Mouse (Mus musculus): Measurements from ENCODE around the gene Pdxp. TPM values are rescaled to one million over a fixed set of nuclear protein-coding genes. Genes with fewer than 3 reads are reported as not detected.

The Pdxp gene
- polyA plus RNA-seq, 1 experiment from 2014 or later: 126 TPM

DNA sequence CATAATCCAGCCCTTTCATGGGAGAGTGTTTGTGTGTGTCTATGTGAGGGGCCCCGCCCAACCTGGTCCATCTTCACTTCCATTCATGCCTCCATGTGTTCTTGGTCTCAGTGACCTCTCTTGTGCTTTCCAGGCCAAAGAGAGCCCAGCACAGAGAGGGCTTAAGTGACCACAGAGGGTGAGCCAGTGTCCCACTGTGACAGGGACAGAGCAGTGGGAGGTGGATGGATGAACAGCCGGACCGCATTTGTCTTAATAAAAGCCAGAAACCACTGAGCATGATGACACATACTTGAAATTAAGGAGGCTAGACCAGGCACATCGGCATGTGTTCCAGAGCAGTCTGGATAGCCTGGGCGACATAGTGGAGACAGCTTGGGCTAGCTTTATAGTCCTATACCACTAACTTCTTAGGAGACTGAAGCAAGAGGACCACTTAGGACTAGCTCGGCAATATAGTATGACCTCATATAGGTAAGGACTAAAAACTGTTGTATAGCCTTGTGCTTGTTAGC lies 16.5 kb downstream of the Pdxp start:
- H3K4me1 ChIP-seq (ENCODE audit: control insufficient read depth, insufficient read depth, low read length): peaks cover 11% of the 10 kb centered on the region
- H3K36me3 ChIP-seq (ENCODE audit: control insufficient read depth, insufficient read depth, low read length): no peaks in the 10 kb centered on the region
- WGBS: 93% methylated on average over 6 of the region's 6 CpGs
- H3K9ac ChIP-seq (ENCODE audit: low read depth, low read length): no peak overlapping the region
- no peak overlapping the region for H3K4me3 ChIP-seq (ENCODE audit: low read depth, low read length)
- peaks cover 5% of the 10 kb centered on the region for H3K27me3 ChIP-seq (ENCODE audit: control insufficient read depth, insufficient read depth, low read depth, low read length)
- no peak overlapping the region for H3K4me2 ChIP-seq (ENCODE audit: low read length)
- no peaks in the 10 kb centered on the region for H3K9me3 ChIP-seq (replicated peaks; ENCODE audit: control insufficient read depth, low read length, poor library complexity, severe bottlenecking)
- no peak overlapping the region for H3K27ac ChIP-seq (ENCODE audit: low read length)
- no peak for ATAC-seq

DNA sequence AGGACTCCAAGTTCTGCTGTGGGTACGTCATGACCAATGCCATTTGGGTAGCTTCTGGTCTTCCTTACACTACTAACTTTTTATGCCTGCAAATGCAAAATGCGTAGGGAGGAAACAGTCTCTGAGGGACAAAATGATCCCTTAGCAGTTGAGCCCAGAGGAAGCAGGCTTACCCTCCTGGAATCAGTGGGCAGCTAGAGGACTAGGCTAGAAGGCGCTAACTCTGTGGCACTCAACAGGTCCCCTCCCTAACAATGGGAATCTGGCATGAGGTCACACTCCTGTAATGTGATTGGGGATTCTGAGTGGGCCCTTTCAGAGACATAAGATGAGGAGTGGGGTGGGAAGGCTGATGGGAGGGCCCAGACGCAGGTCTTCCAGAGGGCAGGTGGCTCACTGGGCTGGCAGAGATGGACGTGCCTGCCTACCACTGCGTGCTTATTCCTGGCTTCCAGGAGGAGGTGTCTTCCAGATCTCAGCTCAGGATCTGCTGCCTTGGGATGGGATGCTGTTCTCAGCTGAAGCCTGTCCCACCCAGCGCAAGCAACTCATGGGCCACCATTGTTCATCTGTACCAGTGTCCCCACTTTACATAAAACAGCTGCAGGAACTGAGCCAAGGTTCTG lies 17.2 kb downstream of the Pdxp start:
- no peaks in the 10 kb centered on the region for H3K9me3 ChIP-seq (replicated peaks; ENCODE audit: control insufficient read depth, low read length, poor library complexity, severe bottlenecking)
- WGBS: 94% methylated on average over 7 of the region's 7 CpGs

DNA sequence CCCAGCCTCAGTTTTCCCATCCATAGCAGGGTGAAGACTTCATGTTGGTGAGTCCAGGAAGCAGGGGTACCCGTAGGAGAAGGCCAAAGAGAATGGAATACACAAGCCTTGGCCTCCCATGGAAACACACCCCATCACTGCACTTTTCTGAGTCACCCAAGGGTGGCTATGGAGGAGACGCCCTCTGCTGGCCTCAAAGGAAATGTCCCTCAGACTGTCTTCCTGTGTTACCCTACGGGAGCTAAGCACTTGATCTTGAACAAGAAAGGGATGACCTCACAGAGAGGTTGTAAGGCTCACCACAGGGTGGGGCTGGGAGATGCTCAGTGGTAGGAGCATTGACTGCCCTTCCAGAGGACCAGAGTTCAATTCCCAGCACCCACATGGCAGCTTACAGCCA lies 17.9 kb downstream of the Pdxp start:
- Histone ChIP-seq H3K4me2 (ENCODE audit: low read length) (no peak overlapping the region), H3K9ac (ENCODE audit: low read depth, low read length) (no peak overlapping the region), H3K9me3 (replicated peaks; ENCODE audit: control insufficient read depth, low read length, poor library complexity, severe bottlenecking) (no peaks in the 10 kb centered on the region), H3K27ac (ENCODE audit: low read length) (no peak overlapping the region), H3K4me3 (ENCODE audit: low read depth, low read length) (no peak overlapping the region), H3K36me3 (ENCODE audit: control insufficient read depth, insufficient read depth, low read length) (no peaks in the 10 kb centered on the region), H3K4me1 (ENCODE audit: control insufficient read depth, insufficient read depth, low read length) (peaks cover 12% of the 10 kb centered on the region), H3K27me3 (ENCODE audit: control insufficient read depth, insufficient read depth, low read depth, low read length) (peaks cover 5% of the 10 kb centered on the region)
- WGBS: 20% methylated on average over 3 of the region's 3 CpGs
- no peak for ATAC-seq

More for the DNA sequence above, 17.2 kb downstream of the Pdxp start:
- Histone ChIP-seq H3K4me2 (ENCODE audit: low read length) (no peak overlapping the region), H3K9ac (ENCODE audit: low read depth, low read length) (no peak overlapping the region), H3K36me3 (ENCODE audit: control insufficient read depth, insufficient read depth, low read length) (no peaks in the 10 kb centered on the region), H3K27ac (ENCODE audit: low read length) (no peak overlapping the region), H3K4me1 (ENCODE audit: control insufficient read depth, insufficient read depth, low read length) (peaks cover 15% of the 10 kb centered on the region), H3K27me3 (ENCODE audit: control insufficient read depth, insufficient read depth, low read depth, low read length) (peaks cover 5% of the 10 kb centered on the region), H3K4me3 (ENCODE audit: low read depth, low read length) (no peak overlapping the region)
- no peak for ATAC-seq

DNA sequence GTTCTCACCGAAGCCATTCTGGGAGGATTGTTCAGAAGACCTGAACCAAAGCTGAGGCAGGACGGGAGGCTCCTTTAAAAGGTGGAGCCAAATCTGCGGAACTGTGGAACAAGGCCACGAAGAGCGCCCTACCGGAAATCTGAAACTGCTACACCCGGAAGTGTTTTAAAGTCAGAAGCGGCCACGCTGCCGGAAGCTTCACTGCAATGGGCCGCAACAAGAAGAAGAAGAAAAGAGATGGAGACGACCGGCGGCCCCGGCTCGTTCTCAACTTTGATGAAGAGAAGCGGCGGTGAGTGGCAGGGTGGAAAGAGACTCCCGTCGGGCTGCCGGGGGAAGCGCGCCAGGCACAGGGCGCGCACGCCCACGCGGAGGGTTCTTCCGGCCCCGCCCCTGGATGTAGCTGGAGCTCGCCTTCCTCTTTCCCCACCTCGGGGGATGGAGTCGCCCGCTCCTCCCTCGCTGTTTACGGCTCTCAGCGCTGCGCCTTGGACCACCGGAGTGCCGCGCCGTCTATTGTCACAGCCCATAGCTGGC lies 21.1 kb downstream of the Pdxp start, which contains the start of gene Nol12:
Gene Nol12, plus strand, starts transcription at position 150 of the 537 bp plus-strand sequence.
- peak within 1 kb of the TSS; percentile 75 for H3K27ac ChIP-seq (ENCODE audit: low read length)
- peak within 1 kb of the TSS; percentile 62 for H3K9ac ChIP-seq (ENCODE audit: low read depth, low read length)
- no peaks in the 10 kb centered on the region for H3K27me3 ChIP-seq (ENCODE audit: control insufficient read depth, insufficient read depth, low read depth, low read length)
- under 1% methylated on average over 41 of the region's 42 CpGs for WGBS
- peak within 1 kb of the TSS; percentile 56 for H3K4me3 ChIP-seq (ENCODE audit: low read depth, low read length)
- H3K4me2 ChIP-seq (ENCODE audit: low read length): peak within 1 kb of the TSS; percentile 63
- H3K4me1 ChIP-seq (ENCODE audit: control insufficient read depth, insufficient read depth, low read length): peaks cover 8% of the 10 kb centered on the region
- peaks cover 10% of the 10 kb centered on the region for H3K36me3 ChIP-seq (ENCODE audit: control insufficient read depth, insufficient read depth, low read length)
- ATAC-seq: peak; percentile 91
- H3K9me3 ChIP-seq (replicated peaks; ENCODE audit: control insufficient read depth, low read length, poor library complexity, severe bottlenecking): no peaks in the 10 kb centered on the region

DNA sequence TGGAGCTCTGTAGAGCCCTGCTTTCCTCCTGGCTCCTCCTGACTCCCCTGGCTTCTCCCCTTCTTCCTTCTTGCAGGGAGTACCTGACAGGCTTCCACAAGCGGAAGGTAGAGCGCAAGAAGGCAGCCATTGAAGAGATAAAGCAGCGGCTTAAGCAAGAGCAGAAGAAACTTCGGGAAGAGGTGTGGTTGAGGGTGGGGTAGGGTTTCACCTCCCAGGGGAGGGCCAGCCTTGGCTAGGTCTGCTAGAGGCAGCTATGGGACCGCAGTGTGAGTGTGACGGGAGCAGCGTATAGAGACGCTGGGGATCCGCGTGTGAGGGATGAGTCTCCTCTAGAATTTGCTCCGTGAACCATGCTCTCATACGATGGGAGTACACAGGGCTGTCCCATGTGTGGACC lies 22.7 kb downstream of the Pdxp start:
- no peak overlapping the region for H3K4me3 ChIP-seq (ENCODE audit: low read depth, low read length)
- 95% methylated on average over 12 of the region's 12 CpGs for WGBS
- H3K9me3 ChIP-seq (replicated peaks; ENCODE audit: control insufficient read depth, low read length, poor library complexity, severe bottlenecking): no peaks in the 10 kb centered on the region
- H3K27me3 ChIP-seq (ENCODE audit: control insufficient read depth, insufficient read depth, low read depth, low read length): no peaks in the 10 kb centered on the region
- no peak overlapping the region for H3K27ac ChIP-seq (ENCODE audit: low read length)
- peaks cover 24% of the 10 kb centered on the region for H3K36me3 ChIP-seq (ENCODE audit: control insufficient read depth, insufficient read depth, low read length)
- ATAC-seq: no peak
- H3K4me1 ChIP-seq (ENCODE audit: control insufficient read depth, insufficient read depth, low read length): peaks cover 8% of the 10 kb centered on the region
- H3K9ac ChIP-seq (ENCODE audit: low read depth, low read length): no peak overlapping the region
- H3K4me2 ChIP-seq (ENCODE audit: low read length): no peak overlapping the region

DNA sequence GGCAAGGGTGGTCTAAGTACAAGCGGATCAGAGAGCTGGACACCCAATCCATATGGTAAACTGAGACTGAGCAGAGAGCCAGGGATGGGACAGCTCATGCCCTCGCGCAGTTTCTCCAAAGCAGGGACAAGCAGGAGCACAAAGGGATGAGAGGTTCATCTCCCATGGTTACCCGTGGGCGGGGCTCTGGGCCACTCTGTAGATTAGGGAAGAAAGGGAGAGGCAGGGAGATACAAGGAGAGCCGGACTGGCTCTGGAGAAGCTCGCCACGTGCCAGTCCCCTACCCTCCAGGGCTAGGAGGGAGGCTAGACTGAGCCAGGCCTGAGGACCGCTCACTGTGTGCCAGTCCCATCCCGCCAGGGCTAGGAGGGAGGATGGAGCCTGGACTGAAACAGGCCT lies 23.6 kb downstream of the Pdxp start:
- no peak overlapping the region for H3K27ac ChIP-seq (ENCODE audit: low read length)
- H3K4me2 ChIP-seq (ENCODE audit: low read length): no peak overlapping the region
- no peak overlapping the region for H3K4me3 ChIP-seq (ENCODE audit: low read depth, low read length)
- ATAC-seq: no peak
- no peaks in the 10 kb centered on the region for H3K9me3 ChIP-seq (replicated peaks; ENCODE audit: control insufficient read depth, low read length, poor library complexity, severe bottlenecking)
- H3K9ac ChIP-seq (ENCODE audit: low read depth, low read length): no peak overlapping the region
- 73% methylated on average over 10 of the region's 10 CpGs for WGBS
- H3K4me1 ChIP-seq (ENCODE audit: control insufficient read depth, insufficient read depth, low read length): peaks cover 8% of the 10 kb centered on the region
- no peaks in the 10 kb centered on the region for H3K27me3 ChIP-seq (ENCODE audit: control insufficient read depth, insufficient read depth, low read depth, low read length)
- peaks cover 26% of the 10 kb centered on the region for H3K36me3 ChIP-seq (ENCODE audit: control insufficient read depth, insufficient read depth, low read length)

DNA sequence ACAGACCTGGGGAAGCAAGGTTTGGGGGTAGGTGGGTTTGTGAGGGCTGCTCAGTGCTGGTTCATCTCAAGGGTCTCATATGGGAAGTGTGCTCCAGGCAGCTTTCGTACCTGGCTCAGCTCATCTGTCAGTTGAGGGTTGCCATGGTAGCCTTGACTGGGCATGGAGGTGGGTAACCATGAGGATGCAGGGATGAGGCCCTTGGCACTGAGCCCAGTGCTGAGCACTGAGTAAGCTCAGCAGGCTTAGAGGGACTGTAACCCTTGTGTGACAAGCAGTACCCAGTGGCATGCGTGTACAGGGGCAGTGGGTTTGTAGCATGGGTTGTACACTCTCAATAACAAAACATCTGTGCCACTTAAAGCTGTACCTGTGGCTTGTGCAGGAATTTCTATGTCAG lies 24.2 kb downstream of the Pdxp start:
- H3K9me3 ChIP-seq (replicated peaks; ENCODE audit: control insufficient read depth, low read length, poor library complexity, severe bottlenecking): no peaks in the 10 kb centered on the region
- no peak overlapping the region for H3K27ac ChIP-seq (ENCODE audit: low read length)
- 66% methylated on average over 2 of the region's 2 CpGs for WGBS
- H3K4me1 ChIP-seq (ENCODE audit: control insufficient read depth, insufficient read depth, low read length): peaks cover 13% of the 10 kb centered on the region
- no peak overlapping the region for H3K9ac ChIP-seq (ENCODE audit: low read depth, low read length)
- H3K4me2 ChIP-seq (ENCODE audit: low read length): no peak overlapping the region
- no peak overlapping the region for H3K4me3 ChIP-seq (ENCODE audit: low read depth, low read length)
- peaks cover 26% of the 10 kb centered on the region for H3K36me3 ChIP-seq (ENCODE audit: control insufficient read depth, insufficient read depth, low read length)
- ATAC-seq: no peak
- H3K27me3 ChIP-seq (ENCODE audit: control insufficient read depth, insufficient read depth, low read depth, low read length): no peaks in the 10 kb centered on the region

DNA sequence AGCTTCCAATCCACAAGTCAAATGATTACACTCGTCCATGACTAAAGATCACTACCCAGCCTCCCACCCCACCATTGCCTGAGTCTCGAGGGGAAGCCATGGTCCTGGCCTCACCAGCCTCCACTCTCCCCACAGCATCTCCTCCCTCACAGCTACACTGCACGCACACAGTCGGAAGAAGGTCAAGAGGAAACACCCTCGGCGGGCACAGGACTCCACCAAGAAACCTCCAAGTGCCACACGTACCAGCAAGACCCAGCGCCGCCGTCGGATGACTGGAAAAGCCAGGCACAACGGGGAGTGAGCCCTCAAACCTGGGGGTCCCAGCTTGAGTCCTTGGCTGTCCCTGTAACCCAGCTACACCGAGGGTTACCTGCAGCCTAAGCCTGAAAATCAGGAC lies 26.6 kb downstream of the Pdxp start:
- Histone ChIP-seq H3K36me3 (ENCODE audit: control insufficient read depth, insufficient read depth, low read length) (peaks cover 26% of the 10 kb centered on the region), H3K9me3 (replicated peaks; ENCODE audit: control insufficient read depth, low read length, poor library complexity, severe bottlenecking) (no peaks in the 10 kb centered on the region), H3K4me2 (ENCODE audit: low read length) (no peak overlapping the region), H3K27me3 (ENCODE audit: control insufficient read depth, insufficient read depth, low read depth, low read length) (no peaks in the 10 kb centered on the region), H3K4me1 (ENCODE audit: control insufficient read depth, insufficient read depth, low read length) (peaks cover 13% of the 10 kb centered on the region), H3K4me3 (ENCODE audit: low read depth, low read length) (no peak overlapping the region), H3K9ac (ENCODE audit: low read depth, low read length) (no peak overlapping the region), H3K27ac (ENCODE audit: low read length) (no peak overlapping the region)
- WGBS: 94% methylated on average over 13 of the region's 13 CpGs
- ATAC-seq: no peak

DNA sequence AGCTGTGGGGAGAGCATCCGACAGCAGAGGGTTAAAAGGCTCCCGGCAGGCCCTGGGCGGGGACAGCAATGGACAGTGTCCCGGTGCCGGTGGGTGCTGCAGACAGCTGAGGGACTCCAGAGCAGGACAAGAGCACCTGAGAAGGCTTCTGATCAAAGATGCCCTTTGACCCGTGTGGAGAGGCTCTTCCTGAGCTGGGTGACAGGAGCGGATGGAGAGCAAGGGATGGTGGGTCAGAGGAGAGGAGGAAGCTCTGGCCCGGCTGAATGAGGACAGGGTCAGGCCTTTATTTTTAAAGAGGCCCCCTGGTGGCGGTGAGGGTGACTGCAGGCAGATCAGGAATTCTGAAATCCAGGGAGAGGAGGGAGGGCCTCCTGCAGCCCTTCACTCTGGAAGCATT lies 28.9 kb downstream of the Pdxp start:
- peak overlapping the region; percentile 59 for H3K9ac ChIP-seq (ENCODE audit: low read depth, low read length)
- H3K27me3 ChIP-seq (ENCODE audit: control insufficient read depth, insufficient read depth, low read depth, low read length): no peaks in the 10 kb centered on the region
- H3K27ac ChIP-seq (ENCODE audit: low read length): peak overlapping the region; percentile 63
- no peaks in the 10 kb centered on the region for H3K9me3 ChIP-seq (replicated peaks; ENCODE audit: control insufficient read depth, low read length, poor library complexity, severe bottlenecking)
- peaks cover 23% of the 10 kb centered on the region for H3K36me3 ChIP-seq (ENCODE audit: control insufficient read depth, insufficient read depth, low read length)
- H3K4me1 ChIP-seq (ENCODE audit: control insufficient read depth, insufficient read depth, low read length): peaks cover 7% of the 10 kb centered on the region
- peak overlapping the region; percentile 46 for H3K4me2 ChIP-seq (ENCODE audit: low read length)
- WGBS: 2% methylated on average over 9 of the region's 9 CpGs
- H3K4me3 ChIP-seq (ENCODE audit: low read depth, low read length): peak overlapping the region; percentile 29
- ATAC-seq: peak; percentile 37; the same call in 1 of the 2 replicates

All from midbrain, embryonic 16.5 days (tissue).